Mouse (Mus musculus): ENCODE results near the gene Prelp. TPM values are rescaled to one million over a fixed set of nuclear protein-coding genes. Genes with fewer than 3 reads are reported as not detected.
"Not testable (repeated sequence)": the region's sequence is repeated elsewhere in the genome, so short reads cannot be mapped to it uniquely, and the experiment has no call there.

Prelp gene
- total RNA-seq (2021): 1 to 10 TPM; 7.9 to 9.0 TPM

DNA sequence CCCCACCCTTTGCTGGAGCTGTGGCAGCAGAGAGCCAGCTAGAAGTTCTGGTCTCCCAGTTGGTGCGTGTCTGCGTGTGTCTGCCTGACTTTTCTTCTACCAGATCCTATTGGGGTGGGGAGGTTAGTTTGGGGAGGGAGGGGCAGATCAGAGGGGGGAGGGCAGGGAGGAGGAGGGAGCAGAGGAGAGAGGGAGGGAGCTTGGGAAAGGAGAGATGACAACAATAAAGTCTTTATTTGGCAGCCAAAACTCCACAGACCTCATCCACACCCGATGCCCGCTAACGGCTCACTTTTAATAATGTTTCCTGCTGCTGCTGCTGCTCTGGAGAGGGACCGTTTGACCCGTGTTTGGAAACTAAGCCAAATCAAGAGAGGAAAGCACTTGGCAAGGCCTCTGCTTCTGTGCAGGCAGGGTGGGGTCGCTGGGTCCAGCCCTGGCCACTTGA is at the start of gene Prelp:
Prelp (minus strand) TSS at position 111 of the 448 bp plus-strand sequence.
- DNase-seq (ENCODE audit: low spot score in 2 of 2): no peak
- intact Hi-C loops (cut with DNase I): no loop called here

DNA sequence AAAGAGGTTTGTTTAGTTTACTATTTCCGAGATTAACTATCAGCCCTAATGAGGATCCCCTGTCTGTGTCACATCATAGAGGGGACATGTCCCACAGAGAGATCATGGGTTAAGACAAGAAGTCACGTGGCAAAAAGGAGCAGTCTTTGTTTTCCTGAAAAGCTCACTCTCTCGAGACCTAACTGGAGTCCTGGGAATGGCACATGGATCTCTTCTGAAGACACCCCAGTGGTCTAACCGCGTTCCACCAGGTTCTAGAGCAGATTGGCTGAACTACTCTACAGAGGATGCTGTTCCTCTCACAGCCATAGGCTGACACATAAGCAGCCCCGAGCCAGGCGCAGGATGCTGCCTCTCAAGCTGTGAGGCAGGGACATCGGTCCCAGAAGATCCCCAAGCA is 48.2 kb upstream of the Prelp start:
- intact Hi-C loops (cut with DNase I): no loop called here

GRCm38 (mm10) chr1:133968788-133969325 is 47.6 kb upstream of the Prelp start:
- DNase-seq (ENCODE audit: low spot score in 2 of 2): no peak
- intact Hi-C loops (cut with DNase I): no loop called here

More for the DNA sequence above, 48.2 kb upstream of the Prelp start:
- no peak for DNase-seq (ENCODE audit: low spot score in 2 of 2)

DNA sequence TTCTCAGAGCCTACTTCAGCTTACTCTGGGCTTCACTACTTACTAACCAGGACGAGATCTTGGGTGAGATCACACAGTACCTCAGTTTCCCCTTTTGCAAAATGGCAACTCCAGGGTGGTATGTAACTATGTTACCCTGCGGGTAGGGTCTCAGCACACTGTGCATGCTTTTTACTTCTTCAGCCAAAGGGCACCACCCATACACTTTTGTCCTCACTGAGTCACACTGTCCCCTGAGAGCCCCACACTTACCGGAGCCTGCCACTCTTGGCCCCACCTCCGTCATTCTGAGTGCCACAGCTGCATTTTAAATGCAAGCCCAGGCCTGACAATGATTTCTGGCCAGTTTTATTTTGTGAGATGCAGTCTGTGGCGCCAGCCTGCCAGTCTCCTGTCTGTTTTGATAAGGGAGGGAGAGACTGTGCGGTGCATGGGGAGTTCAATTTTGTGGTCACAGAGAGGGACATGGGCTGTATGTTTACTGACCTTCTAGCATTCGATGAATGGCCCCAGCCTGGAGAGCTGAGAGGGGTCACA is 46.3 kb upstream of the Prelp start:
- DNase-seq (ENCODE audit: low spot score in 2 of 2): no peak
- intact Hi-C loops (cut with DNase I): no loop called here

DNA sequence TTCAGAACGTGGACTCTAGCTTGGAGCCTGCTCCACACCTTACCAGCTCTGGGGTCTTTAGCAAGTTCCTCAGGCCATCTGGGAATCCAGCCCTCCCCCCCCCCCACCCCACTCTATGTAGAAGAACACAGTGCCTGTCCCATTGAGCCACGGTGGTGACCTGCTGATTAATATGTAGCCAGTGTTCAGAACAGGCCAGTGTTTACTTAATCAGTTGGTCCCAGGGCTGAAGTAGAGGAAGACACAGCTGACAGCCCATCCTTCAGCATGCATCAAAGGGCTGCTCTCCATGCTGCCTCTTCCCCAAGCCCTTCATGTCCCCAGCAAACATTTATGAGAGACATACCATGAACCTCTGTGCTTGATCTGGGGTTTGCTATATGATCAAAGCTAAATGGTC is 44.8 kb upstream of the Prelp start:
- intact Hi-C loops (cut with DNase I): no loop called here
- no peak for DNase-seq (ENCODE audit: low spot score in 2 of 2)

- no peak for DNase-seq (ENCODE audit: low spot score in 2 of 2)
- intact Hi-C loops (cut with DNase I): no loop called here
Measured at GRCm38 (mm10) chr1:133965298-133965697, 44.1 kb upstream of the Prelp start.

DNA sequence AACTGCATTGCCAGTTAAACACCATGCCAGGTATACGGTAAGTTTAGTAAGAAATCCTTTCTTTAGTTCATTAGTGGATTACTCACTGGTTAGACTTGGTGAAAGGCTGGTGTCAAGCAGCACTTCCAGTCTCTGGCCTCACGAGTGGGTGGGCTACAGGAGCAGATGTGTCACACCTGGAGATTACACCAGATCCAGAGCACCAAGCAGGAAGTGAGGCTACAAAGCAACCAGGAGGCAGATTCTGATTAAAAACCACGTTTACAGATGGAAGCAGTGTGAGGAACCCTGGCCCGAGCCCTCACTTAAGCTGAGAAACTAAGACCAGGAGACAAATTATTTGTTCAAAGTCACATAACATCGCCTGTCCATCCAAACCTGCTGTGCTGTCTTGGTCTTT is 43.5 kb upstream of the Prelp start:
- DNase-seq (ENCODE audit: low spot score in 2 of 2): no peak
- intact Hi-C loops (cut with DNase I): no loop called here

- intact Hi-C loops (cut with DNase I); DNase-seq (ENCODE audit: low spot score in 2 of 2): not testable (repeated sequence)
Measured at GRCm38 (mm10) chr1:133963578-133963977, 42.4 kb upstream of the Prelp start.

GRCm38 (mm10) chr1:133963128-133963527 is 41.9 kb upstream of the Prelp start:
- intact Hi-C loops (cut with DNase I); DNase-seq (ENCODE audit: low spot score in 2 of 2): not testable (repeated sequence)

- DNase-seq (ENCODE audit: low spot score in 2 of 2): peak; percentile 24 to 31
- intact Hi-C loops (cut with DNase I): loop anchor here (1.0 kb wide), 1 partner anchor 85 kb away; no protein-coding TSS in a partner anchor
Measured at GRCm38 (mm10) chr1:133961281-133962134, 40.3 kb upstream of the Prelp start.

DNA sequence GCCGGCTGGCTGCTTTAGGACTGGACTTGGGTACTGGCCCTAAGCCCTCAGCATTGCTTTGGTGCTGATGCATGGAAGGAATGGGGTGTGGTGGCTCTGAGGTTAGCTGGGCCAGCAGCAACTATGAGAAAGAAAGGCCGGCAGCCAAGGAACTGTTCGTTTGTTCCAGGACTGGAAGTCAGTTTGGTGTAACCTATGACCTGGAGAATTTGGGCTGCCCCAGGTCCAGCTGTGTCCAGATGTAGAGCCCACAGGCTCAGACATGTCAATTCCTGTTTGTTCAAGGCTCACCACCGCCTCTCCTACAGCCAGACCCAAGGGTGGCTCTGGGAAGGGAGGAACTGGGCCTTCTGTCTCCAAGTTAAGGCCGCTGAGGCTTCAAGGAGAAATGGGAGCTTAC is 38.3 kb upstream of the Prelp start:
- intact Hi-C loops (cut with DNase I): no loop called here

GRCm38 (mm10) chr1:133954009-133954408 is 32.8 kb upstream of the Prelp start:
- DNase-seq (ENCODE audit: low spot score in 2 of 2): no peak
- intact Hi-C loops (cut with DNase I): no loop called here

More for the DNA sequence above, 38.3 kb upstream of the Prelp start:
- no peak for DNase-seq (ENCODE audit: low spot score in 2 of 2)

- peak; percentile 13 to 20 for DNase-seq (ENCODE audit: low spot score in 2 of 2)
- intact Hi-C loops (cut with DNase I): no loop called here
Measured at GRCm38 (mm10) chr1:133953261-133953742, 32.1 kb upstream of the Prelp start.

- intact Hi-C loops (cut with DNase I): no loop called here
- DNase-seq (ENCODE audit: low spot score in 2 of 2): no peak
Measured at GRCm38 (mm10) chr1:133951598-133951997, 30.4 kb upstream of the Prelp start.

- intact Hi-C loops (cut with DNase I): no loop called here
- DNase-seq (ENCODE audit: low spot score in 2 of 2): no peak
Measured at GRCm38 (mm10) chr1:133950061-133950782, 29.0 kb upstream of the Prelp start.

DNA sequence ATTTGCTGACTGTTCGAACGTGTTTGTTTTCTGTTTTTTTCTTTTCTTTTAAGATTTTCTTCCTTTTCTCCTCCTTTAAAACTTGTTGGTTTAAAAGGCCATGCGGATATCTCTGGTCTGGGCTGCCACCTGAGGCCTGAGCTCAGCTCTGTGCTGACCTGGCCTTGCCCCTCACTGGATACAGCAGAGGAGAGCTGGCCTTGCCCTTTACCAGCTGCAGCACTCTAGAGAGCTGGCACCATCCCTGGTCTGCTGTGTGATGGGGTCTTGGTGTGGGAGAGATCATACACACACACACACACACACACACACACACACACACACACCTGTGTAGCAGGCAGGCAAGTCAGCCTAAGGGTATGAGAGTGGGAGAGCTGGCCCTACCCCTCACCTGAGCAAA is 23.9 kb upstream of the Prelp start:
- intact Hi-C loops (cut with DNase I): no loop called here

GRCm38 (mm10) chr1:133941904-133942303 is 20.7 kb upstream of the Prelp start:
- no peak for DNase-seq (ENCODE audit: low spot score in 2 of 2)
- intact Hi-C loops (cut with DNase I): no loop called here

More for the DNA sequence above, 23.9 kb upstream of the Prelp start:
- no peak for DNase-seq (ENCODE audit: low spot score in 2 of 2)

GRCm38 (mm10) chr1:133941158-133941860 is 20.1 kb upstream of the Prelp start:
- DNase-seq (ENCODE audit: low spot score in 2 of 2): no peak
- intact Hi-C loops (cut with DNase I): no loop called here

DNA sequence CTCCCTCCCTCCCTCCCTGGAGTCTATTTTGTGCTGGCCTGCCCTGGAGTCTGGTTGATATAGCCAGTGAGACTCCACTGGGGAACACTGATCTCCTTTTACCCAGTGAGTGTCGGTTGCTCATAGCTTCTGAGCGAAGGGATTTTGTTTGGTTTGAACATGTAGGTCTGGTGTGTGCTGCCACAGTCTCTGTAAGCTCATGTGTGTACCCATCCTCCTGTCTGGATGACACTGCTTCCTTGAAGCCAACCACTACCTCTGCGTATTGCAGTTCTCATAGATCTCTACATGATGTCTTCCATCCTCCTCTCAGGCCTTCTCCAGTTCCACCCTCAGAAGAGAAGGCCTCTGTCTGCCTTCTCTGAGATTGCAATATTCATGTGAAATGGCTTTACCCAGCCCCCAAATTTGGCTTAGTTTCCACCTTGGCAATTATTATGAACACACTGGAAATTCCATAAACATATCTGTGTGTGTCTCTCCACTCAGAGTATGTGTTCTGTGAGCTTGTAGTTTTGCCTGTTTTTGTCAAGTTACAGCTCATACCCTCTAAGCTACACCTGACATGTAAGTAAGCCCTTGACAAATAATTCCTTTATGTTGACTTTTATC is 19.4 kb upstream of the Prelp start:
- no peak for DNase-seq (ENCODE audit: low spot score in 2 of 2)
- intact Hi-C loops (cut with DNase I): no loop called here

Data from left cerebral cortex, postnatal 25 days (tissue).